Mouse (Mus musculus) CH12.LX (cell line): ENCODE data around the gene Actrt2. TPM values are rescaled to one million over a fixed set of nuclear protein-coding genes. Genes with fewer than 3 reads are reported as not detected.

Experiments used
- DNase-seq: peaks from one replicate; pipeline ENCODE4 v3.0.0-alpha.2; 2013; ENCODE audit errors: extremely low read depth
- H3K27ac ChIP-seq: 2 replicates; pipeline ENCODE4 v1.5.1; 2012; ENCODE audit warnings: low read depth, mild to moderate bottlenecking, control low read depth, moderate library complexity; ENCODE audit not compliant: insufficient read depth
- H3K27me3 ChIP-seq: replicated peaks from 2 replicates; pipeline ENCODE3; 2012; ENCODE audit warnings: inconsistent platforms
- H3K36me3 ChIP-seq, 2 experiments: replicated peaks in 1 of 2; 2 replicates each; pipeline versions ENCODE3 to v1.6.1; 2012; ENCODE audit warnings: inconsistent platforms in 1 of 2, low read length in 1 of 2, mild to moderate bottlenecking in 1 of 2, mixed read lengths in 1 of 2, moderate library complexity in 1 of 2; ENCODE audit not compliant: control insufficient read depth in 1 of 2, insufficient read depth in 1 of 2
- H3K4me1 ChIP-seq, 2 experiments: 2 replicates each; pipeline ENCODE4 v1.6.1; 2012; ENCODE audit warnings: inconsistent platforms in 1 of 2, moderate library complexity in 1 of 2; ENCODE audit not compliant: insufficient read depth in 2 of 2, control insufficient read depth in 1 of 2
- H3K4me2 ChIP-seq: 2 replicates; pipeline ENCODE4 v1.6.1; 2012; ENCODE audit warnings: low read depth, mild to moderate bottlenecking, control low read depth; ENCODE audit not compliant: poor library complexity, insufficient read depth, severe bottlenecking
- H3K4me3 ChIP-seq, 3 experiments: fragments of 150-350 bp in 1 of 3; sonication (generic) in 1 of 3; replicated peaks in 1 of 3; 2 replicates each; pipeline versions ENCODE3 to v1.5.1; 2011 to 2012; ENCODE audit warnings: low read depth in 2 of 3, low read length in 2 of 3, mild to moderate bottlenecking in 2 of 3, moderate library complexity in 2 of 3, control low read depth in 1 of 3, improper control_type of control experiment in 1 of 3, inconsistent platforms in 1 of 3, mixed read lengths in 1 of 3; ENCODE audit not compliant: poor library complexity in 1 of 3
- H3K79me2 ChIP-seq: replicated peaks from 2 replicates; pipeline ENCODE4 v1.6.1; 2012; ENCODE audit warnings: mild to moderate bottlenecking, moderate library complexity; ENCODE audit not compliant: control insufficient read depth, poor library complexity, insufficient read depth, severe bottlenecking; ENCODE audit errors: extremely low read depth
- H3K9ac ChIP-seq: 2 replicates; pipeline ENCODE4 v1.6.1; 2012; ENCODE audit warnings: low read depth, mild to moderate bottlenecking, control low read depth, moderate library complexity; ENCODE audit not compliant: insufficient read depth
- H3K9me3 ChIP-seq: replicated peaks from 2 replicates; pipeline ENCODE3; 2012; ENCODE audit warnings: low read length, inconsistent platforms, mixed read lengths
- CHD1 ChIP-seq: IDR thresholded peaks from 2 replicates; pipeline ENCODE4 v1.6.1; 2012; ENCODE audit warnings: low read depth, low read length, improper control_type of control experiment, inconsistent platforms
- CTCF ChIP-seq, 2 experiments: IDR thresholded peaks in 1 of 2; conservative IDR thresholded peaks in 1 of 2; 2 replicates each; pipeline ENCODE4 v1.5.1; 2011 to 2012; ENCODE audit warnings: low read depth in 2 of 2, low read length in 2 of 2, improper control_type of control experiment in 1 of 2, inconsistent platforms in 1 of 2, mild to moderate bottlenecking in 1 of 2, moderate library complexity in 1 of 2
- E2F4 ChIP-seq: IDR thresholded peaks from 2 replicates; pipeline ENCODE4 v1.6.1; 2011; ENCODE audit warnings: low read depth, low read length, improper control_type of control experiment; ENCODE audit not compliant: insufficient replicate concordance
- ELF1 ChIP-seq: IDR thresholded peaks from 2 replicates; pipeline ENCODE4 v1.6.1; 2014; ENCODE audit warnings: low read depth, mild to moderate bottlenecking, inconsistent platforms, low read length, improper control_type of control experiment
- ETS1 ChIP-seq: conservative IDR thresholded peaks from 2 replicates; pipeline ENCODE4 v1.6.1; 2012; ENCODE audit warnings: low read depth, mild to moderate bottlenecking, inconsistent platforms, low read length, improper control_type of control experiment, moderate library complexity
- IRF4 ChIP-seq: IDR thresholded peaks from 2 replicates; pipeline ENCODE4 v1.6.1; 2014; ENCODE audit warnings: low read depth, mild to moderate bottlenecking, inconsistent platforms, low read length, improper control_type of control experiment
- JUND ChIP-seq: conservative IDR thresholded peaks from 2 replicates; pipeline ENCODE4 v1.6.1; 2011; ENCODE audit warnings: low read depth, low read length, improper control_type of control experiment
- KAT2A ChIP-seq: IDR thresholded peaks from 2 replicates; pipeline ENCODE4 v1.6.1; 2012; ENCODE audit warnings: low read length, improper control_type of control experiment, inconsistent platforms; ENCODE audit not compliant: insufficient replicate concordance
- MAFK ChIP-seq: IDR thresholded peaks from 2 replicates; pipeline ENCODE4 v1.6.1; 2011; ENCODE audit warnings: low read length, improper control_type of control experiment; ENCODE audit not compliant: insufficient replicate concordance
- MAX ChIP-seq: IDR thresholded peaks from 2 replicates; pipeline ENCODE4 v1.6.1; 2011; ENCODE audit warnings: low read length, improper control_type of control experiment
- MEF2A ChIP-seq: IDR thresholded peaks from 2 replicates; pipeline ENCODE4 v1.6.1; 2014; ENCODE audit warnings: low read depth, mild to moderate bottlenecking, inconsistent platforms, low read length, improper control_type of control experiment, borderline replicate concordance
- MXI1 ChIP-seq: IDR thresholded peaks from 2 replicates; pipeline ENCODE4 v1.6.1; 2011; ENCODE audit warnings: mild to moderate bottlenecking, low read depth, low read length, improper control_type of control experiment
- PAX5 ChIP-seq: IDR thresholded peaks from 2 replicates; pipeline ENCODE4 v1.6.1; 2012; ENCODE audit warnings: low read length, inconsistent platforms, mixed read lengths
- POLR2A ChIP-seq: IDR thresholded peaks from 2 replicates; pipeline ENCODE4 v1.6.1; 2011; ENCODE audit warnings: low read depth, mild to moderate bottlenecking, improper control_type of control experiment, low read length
- POLR2AphosphoS2 ChIP-seq: IDR thresholded peaks from 2 replicates; pipeline ENCODE4 v1.6.1; 2011; ENCODE audit warnings: low read depth, low read length, improper control_type of control experiment
- RAD21 ChIP-seq: IDR thresholded peaks from 2 replicates; pipeline ENCODE4 v1.6.1; 2011; ENCODE audit warnings: low read depth, mild to moderate bottlenecking, low read length, improper control_type of control experiment, moderate library complexity
- SIN3A ChIP-seq: IDR thresholded peaks from 2 replicates; pipeline ENCODE4 v1.6.1; 2012; ENCODE audit warnings: low read length, improper control_type of control experiment, inconsistent platforms
- TBP ChIP-seq: conservative IDR thresholded peaks from 2 replicates; pipeline ENCODE4 v1.6.1; 2011; ENCODE audit warnings: low read depth, low read length, improper control_type of control experiment
- USF1 ChIP-seq: IDR thresholded peaks from 2 replicates; pipeline ENCODE4 v1.6.1; 2014; ENCODE audit warnings: low read depth, mild to moderate bottlenecking, inconsistent platforms, low read length, improper control_type of control experiment
- ZKSCAN1 ChIP-seq: IDR thresholded peaks from 2 replicates; pipeline ENCODE4 v1.6.1; 2012; ENCODE audit warnings: low read depth, inconsistent platforms, low read length, improper control_type of control experiment, borderline replicate concordance
- ZMIZ1 ChIP-seq: IDR thresholded peaks from 2 replicates; pipeline ENCODE4 v1.6.1; 2012; ENCODE audit warnings: low read depth, mild to moderate bottlenecking, inconsistent platforms, low read length, improper control_type of control experiment
- ZNF384 ChIP-seq: IDR thresholded peaks from 2 replicates; pipeline ENCODE4 v1.6.1; 2012; ENCODE audit warnings: low read depth, low read length, improper control_type of control experiment, inconsistent platforms
- dilution Hi-C: fragments of 300-500 bp; cut with MboI; formaldehyde crosslinking; loops from 2 replicates; pipeline ENCODE4 v1.14.3; 2020; ENCODE audit warnings: low sequenced_read_pairs; ENCODE audit not compliant: extremely low pct_unique_long_range_greater_than_20kb, extremely low pct_ligation_motif_present
- in situ Hi-C: fragments of 300-500 bp; cut with MboI; formaldehyde crosslinking; loops from 3 replicates; pipeline ENCODE4 v1.14.3; 2019; ENCODE audit warnings: low sequenced_read_pairs, low pct_ligation_motif_present, low pct_unique_long_range_greater_than_20kb, mixed read lengths
- polyA plus RNA-seq: library from polyadenylated mRNA; unstranded; fragments of >175 nt; gene quantifications from 2 replicates; pipeline ENCODE4 v1.2.1, GENCODE M21; 2012; ENCODE audit warnings: low read depth; ENCODE audit not compliant: insufficient read length
- total RNA-seq, 2 experiments: library from RNA; depleted of rRNA; stranded (reverse); fragments of 300-350 nt in 1 of 2; fragments of >200 nt in 1 of 2; gene quantifications; 2 replicates each; pipeline ENCODE4 v1.2.3; 2012 to 2014

Actrt2 gene
- total and polyA plus RNA-seq, 3 experiments, result not detected

- TF ChIP-seq POLR2A (no peak), JUND (no peak), MXI1 (no peak), SIN3A (no peak), TBP (no peak), ELF1 (no peak), KAT2A (no peak), MAX (no peak), ZKSCAN1 (no peak), ZMIZ1 (no peak), MAFK (no peak), IRF4 (no peak), ETS1 (no peak), USF1 (no peak), CHD1 (no peak), PAX5 (no peak)
- in situ Hi-C loops, result no loop called here
- H3K27me3 ChIP-seq, result no peaks in the 10 kb centered on the region
- dilution Hi-C loops, result no loop called here
- no peak overlapping the region for H3K9ac ChIP-seq
- H3K27ac ChIP-seq, result no peak overlapping the region
- no peak for DNase-seq
- no peaks in the 10 kb centered on the region for H3K79me2 ChIP-seq
- H3K4me2 ChIP-seq, result no peak overlapping the region
- no peaks in the 10 kb centered on the region for H3K36me3 ChIP-seq
- H3K4me1 ChIP-seq, result no peaks in the 10 kb centered on the region
- peaks cover 93% of the 10 kb centered on the region for H3K9me3 ChIP-seq
- H3K4me3 ChIP-seq, result no peak overlapping the region
These were observed 6.3 kb upstream of the Actrt2 start for GRCm38 (mm10) chr4:154673986-154674385.

- no peaks in the 10 kb centered on the region for H3K4me1 ChIP-seq
- no peak for TF ChIP-seq CHD1
- no peak for TF ChIP-seq USF1
- TF ChIP-seq MAX, result no peak
- no peak for TF ChIP-seq MEF2A
- no peak for TF ChIP-seq RAD21
- TF ChIP-seq MAFK, result no peak
- no peak for TF ChIP-seq ELF1
- no peak for TF ChIP-seq CTCF (conservative IDR thresholded peaks at IDR 0.05 in 1 of 2, IDR thresholded peaks at IDR 0.05 in 1 of 2; ENCODE audit: low read depth in 2 of 2, low read length in 2 of 2)
- TF ChIP-seq POLR2AphosphoS2, result no peak
- TF ChIP-seq PAX5, result no peak
- TF ChIP-seq E2F4, result no peak
- no peak for TF ChIP-seq ZKSCAN1
- TF ChIP-seq ZNF384, result no peak
- TF ChIP-seq, all 38 proteins: peak for 0
- DNase-seq, result no peak
- no peak overlapping the region for H3K27ac ChIP-seq
- H3K27me3 ChIP-seq, result no peaks in the 10 kb centered on the region
- peaks cover 93% of the 10 kb centered on the region for H3K9me3 ChIP-seq
- no peaks in the 10 kb centered on the region for H3K36me3 ChIP-seq
- no peak overlapping the region for H3K4me3 ChIP-seq
- H3K9ac ChIP-seq, result no peak overlapping the region
- in situ Hi-C loops, result no loop called here
- no peak overlapping the region for H3K4me2 ChIP-seq
- H3K79me2 ChIP-seq, result no peaks in the 10 kb centered on the region
- dilution Hi-C loops, result no loop called here
These were observed 4.4 kb upstream of the Actrt2 start for GRCm38 (mm10) chr4:154672027-154672426.
